Mouse (Mus musculus) retina, embryonic 14.5 days (tissue): Measurements from ENCODE around the gene Tubgcp6.
A peak's percentile ranks its signal among the peaks of the same experiment; 100 is the strongest.

Experiments
- DNase-seq: peaks from one replicate; pipeline ENCODE4 v3.0.0-alpha.2; 2015; ENCODE audit warnings: low spot score

Tubgcp6 gene

GRCm38 (mm10) chr15:89122649-89123366 is at the start of gene Tubgcp6:
Gene Tubgcp6, minus strand, starts transcription at chr15:89123112.
- DNase-seq = peak; percentile 96

GRCm38 (mm10) chr15:89172276-89172935 is 49.5 kb upstream of the Tubgcp6 start:
- DNase-seq = no peak

- DNase-seq = no peak
Observed at GRCm38 (mm10) chr15:89171526-89172051, 48.7 kb upstream of the Tubgcp6 start.

- DNase-seq = no peak
Observed at GRCm38 (mm10) chr15:89170102-89170501, 47.2 kb upstream of the Tubgcp6 start.

GRCm38 (mm10) chr15:89169431-89169830 is 46.5 kb upstream of the Tubgcp6 start:
- peak; percentile 80 for DNase-seq

GRCm38 (mm10) chr15:89168922-89169321 is 46.0 kb upstream of the Tubgcp6 start:
- DNase-seq = no peak

GRCm38 (mm10) chr15:89165478-89165877 is 42.6 kb upstream of the Tubgcp6 start:
- DNase-seq = no peak

- no peak for DNase-seq
Observed at GRCm38 (mm10) chr15:89161397-89161796, 38.5 kb upstream of the Tubgcp6 start.

GRCm38 (mm10) chr15:89158516-89158915 is 35.6 kb upstream of the Tubgcp6 start:
- no peak for DNase-seq

GRCm38 (mm10) chr15:89157954-89158353 is 35.0 kb upstream of the Tubgcp6 start:
- peak; percentile 87 for DNase-seq

GRCm38 (mm10) chr15:89152312-89152711 is 29.4 kb upstream of the Tubgcp6 start:
- peak; percentile 66 for DNase-seq

GRCm38 (mm10) chr15:89150041-89150390 is 27.1 kb upstream of the Tubgcp6 start:
- DNase-seq = no peak

- peak; percentile 63 for DNase-seq
Observed at GRCm38 (mm10) chr15:89149271-89150040, 26.5 kb upstream of the Tubgcp6 start, which contains the start of gene Mapk11. Gene Mapk11, minus strand, starts transcription at chr15:89149628.

GRCm38 (mm10) chr15:89148496-89149270 is 25.8 kb upstream of the Tubgcp6 start:
- DNase-seq = peak; percentile 44

- DNase-seq = peak; percentile 37
Observed at GRCm38 (mm10) chr15:89147895-89148294, 25.0 kb upstream of the Tubgcp6 start.

GRCm38 (mm10) chr15:89147456-89147855 is 24.5 kb upstream of the Tubgcp6 start:
- no peak for DNase-seq

GRCm38 (mm10) chr15:89147024-89147423 is 24.1 kb upstream of the Tubgcp6 start:
- DNase-seq = no peak

GRCm38 (mm10) chr15:89146537-89146936 is 23.6 kb upstream of the Tubgcp6 start:
- DNase-seq = peak; percentile 46

GRCm38 (mm10) chr15:89145813-89146350 is 23.0 kb upstream of the Tubgcp6 start:
- no peak for DNase-seq

- DNase-seq = no peak
Observed at GRCm38 (mm10) chr15:89144965-89145364, 22.1 kb upstream of the Tubgcp6 start.

- DNase-seq = no peak
Observed at GRCm38 (mm10) chr15:89143134-89143533, 20.2 kb upstream of the Tubgcp6 start.
